Mouse (Mus musculus) stomach, postnatal 0 days (tissue): Measurements from ENCODE around the gene Nipal4.

Experiments used
- CTCF ChIP-seq: IDR thresholded peaks from 2 replicates; pipeline ENCODE4 v1.5.1; 2016; ENCODE audit warnings: antibody characterized with exemption, low read depth, mild to moderate bottlenecking, moderate library complexity
- EP300 ChIP-seq: optimal IDR thresholded peaks from 2 replicates; pipeline ENCODE3; 2016; ENCODE audit warnings: antibody characterized with exemption

DNA sequence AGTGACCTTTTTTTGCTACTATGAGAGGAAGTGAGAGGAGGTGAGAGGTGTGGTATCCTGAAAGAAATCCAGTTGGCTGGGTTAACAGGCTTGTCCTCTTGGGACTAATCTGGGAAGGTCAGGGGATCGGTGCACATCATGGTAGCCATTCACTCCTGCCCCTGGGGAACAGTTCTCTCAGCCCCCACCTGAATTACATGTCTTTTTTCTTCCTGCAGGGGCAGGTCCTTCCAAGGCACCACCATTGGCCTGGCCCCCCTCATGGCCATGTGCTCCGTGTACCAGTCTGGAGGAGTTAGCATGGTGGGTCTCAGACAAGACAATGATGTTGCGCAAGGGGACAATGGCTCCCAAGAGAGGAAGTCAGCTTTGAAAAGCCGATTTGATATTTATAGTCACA is 43.4 kb downstream of the Nipal4 start:
- TF ChIP-seq CTCF (no peak), EP300 (no peak)
